In the genomic region with DNA sequence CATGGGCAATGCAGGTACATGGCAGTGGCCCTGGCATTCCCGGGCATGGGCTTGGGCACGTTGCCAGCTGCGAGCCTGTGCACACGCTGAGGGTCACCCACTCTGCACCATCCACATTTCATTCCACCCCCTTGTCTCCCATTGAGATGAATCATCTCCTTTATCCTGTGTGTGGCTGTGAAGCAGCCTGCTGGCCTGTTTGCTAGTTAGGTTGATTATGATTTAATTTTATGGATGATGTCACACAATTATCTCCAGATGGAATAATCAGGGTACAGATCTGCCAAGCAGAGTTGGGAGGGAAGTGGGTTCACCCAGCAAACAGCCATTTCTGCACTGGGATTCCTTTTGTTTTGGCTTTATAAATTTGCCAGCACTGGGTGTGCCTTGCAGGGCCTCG, we compare ENCODE assay signal across 9 mouse cellular contexts.
DNase-seq lines count a peak whose midpoint lies in the region; ATAC-seq and TF ChIP-seq lines count a peak whose summit lies in the region.
"Had no signal": no experiment of that assay in that cellular context is flagged by ENCODE, and none has a peak within 500 bp of the region (broad histone marks: within the 10 kb centered on the region; RNA-seq: fewer than 3 reads in every experiment).

No protein-coding gene starts in this region.

- intact Hi-C loops in gastrocnemius, postnatal 36 days (cut with DNase I), result no loop called here

- H3K27ac ChIP-seq in forebrain, postnatal 0 days (ENCODE audit: low read depth, low read length), result no peak overlapping the region

- peak; percentile 26 for DNase-seq in gastrocnemius, adult 18-20 months (ENCODE audit: low spot score)
- no peak for DNase-seq in gastrocnemius, postnatal 36 days
- no peak for DNase-seq in forebrain, postnatal 0 days
- peak; percentile 46 for DNase-seq in skeletal muscle tissue, adult 2 months (ENCODE audit: low read depth, low spot score)
- no peak for DNase-seq in lung, adult 18-20 months
- no peak for DNase-seq in spleen, postnatal 4 days (ENCODE audit: low spot score in 2 of 2)
- DNase-seq: cerebellum, adult 9-10 months had no signal

- no peak overlapping the region for H3K9ac ChIP-seq in forebrain, postnatal 0 days

- no peaks in the 10 kb centered on the region for H3K27me3 ChIP-seq in megakaryocyte, embryonic 14.5 days (replicated peaks)
- no peaks in the 10 kb centered on the region for H3K27me3 ChIP-seq in forebrain, postnatal 0 days (ENCODE audit: insufficient read depth, low read length)

- no peaks in the 10 kb centered on the region for H3K36me3 ChIP-seq in megakaryocyte, embryonic 14.5 days (replicated peaks; ENCODE audit: low read length)
- H3K36me3 ChIP-seq in forebrain, postnatal 0 days (ENCODE audit: insufficient read depth), result no peaks in the 10 kb centered on the region

- no peaks in the 10 kb centered on the region for H3K9me3 ChIP-seq in megakaryocyte, embryonic 14.5 days
- no peaks in the 10 kb centered on the region for H3K9me3 ChIP-seq in forebrain, postnatal 0 days (ENCODE audit: low read length)

- 63% methylated on average over 5 of the region's 5 CpGs for WGBS in forebrain, postnatal 0 days

- no peak for ATAC-seq in megakaryocyte, adult 5-6 weeks (ENCODE audit: poor library complexity, severe bottlenecking)
- peak; percentile 45; the same call in 1 of the 2 replicates for ATAC-seq in forebrain, postnatal 0 days

- H3K4me3 ChIP-seq in megakaryocyte, embryonic 14.5 days (replicated peaks), result peak overlapping the region; percentile 35
- H3K4me3 ChIP-seq in forebrain, postnatal 0 days (ENCODE audit: low read depth, low read length), result no peak overlapping the region

- no peak overlapping the region for H3K4me2 ChIP-seq in forebrain, postnatal 0 days (ENCODE audit: low read depth)

- no peaks in the 10 kb centered on the region for H3K4me1 ChIP-seq in megakaryocyte, embryonic 14.5 days
- H3K4me1 ChIP-seq in forebrain, postnatal 0 days (ENCODE audit: insufficient read depth), result no peaks in the 10 kb centered on the region

- TF ChIP-seq CTCF in forebrain, postnatal 0 days (IDR thresholded peaks at IDR 0.05; ENCODE audit: low read depth), result no peak

Comparison
In these comparisons a context has a peak if more than half of its experiments do, and no peak if none do; other contexts are left out.
1. DNase-seq: peak in gastrocnemius, adult 18-20 months (single experiment) and skeletal muscle tissue, adult 2 months (single experiment); none in gastrocnemius, postnatal 36 days (0 of 2), forebrain, postnatal 0 days (single experiment), lung, adult 18-20 months (0 of 2) and spleen, postnatal 4 days (0 of 2).